Mouse (Mus musculus): ENCODE results near the gene Foxe1. TPM values are rescaled to one million over a fixed set of nuclear protein-coding genes. Genes with fewer than 3 reads are reported as not detected.

Foxe1 gene
- not detected in 2 replicates for polyA plus RNA-seq (2015; fragmentation: Nextera tagmentation; extraction: Ambion mirVana)

- WGBS: under 1% methylated on average over 46 of the region's 70 CpGs
- Histone ChIP-seq H3K4me1 (ENCODE audit: control insufficient read depth, insufficient read depth, low read depth, low read length) (peaks cover 9% of the 10 kb centered on the region), H3K4me3 (ENCODE audit: low read length) (peak within 1 kb of the TSS; percentile 37), H3K9me3 (ENCODE audit: control insufficient read depth, low read length) (peaks cover 2% of the 10 kb centered on the region; the same call in 1 of the 2 replicates), H3K27ac (ENCODE audit: low read depth, low read length) (no peak within 1 kb of the TSS), H3K36me3 (ENCODE audit: control insufficient read depth, insufficient read depth, low read length) (no peaks in the 10 kb centered on the region), H3K4me2 (ENCODE audit: low read length) (peak within 1 kb of the TSS; percentile 52), H3K27me3 (replicated peaks; ENCODE audit: control insufficient read depth, insufficient read depth, low read length) (peaks cover 64% of the 10 kb centered on the region), H3K9ac (ENCODE audit: low read depth, low read length) (peak within 1 kb of the TSS; percentile 17)
- ATAC-seq: no peak
Measured at GRCm38 (mm10) chr4:46343596-46344260, at the start of gene Foxe1. TSS of gene Foxe1 (plus strand) at chr4:46343609.

DNA sequence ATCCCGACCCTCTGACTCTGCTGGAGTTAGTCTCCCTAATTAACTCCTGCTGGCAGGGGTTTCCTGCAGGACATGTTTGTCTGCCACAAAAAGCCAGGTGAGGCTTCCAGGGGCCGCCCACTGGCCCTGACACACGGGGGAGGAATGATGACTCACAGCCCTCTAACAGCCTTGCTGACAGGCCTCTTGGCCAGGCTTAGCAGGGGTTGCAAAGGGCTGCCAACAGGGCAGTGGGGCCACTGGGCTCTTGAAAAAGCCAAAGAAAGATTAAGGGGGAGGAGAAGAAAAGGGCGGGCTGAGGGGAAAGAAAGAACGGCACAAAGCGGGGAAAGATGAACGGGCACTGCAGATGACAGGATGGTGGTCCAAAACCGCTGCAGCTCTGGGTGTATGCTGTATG, 39.3 kb upstream of the Foxe1 start:
- Histone ChIP-seq H3K4me1 (ENCODE audit: control insufficient read depth, insufficient read depth, low read depth, low read length) (peaks cover 8% of the 10 kb centered on the region), H3K9me3 (ENCODE audit: control insufficient read depth, low read length) (no peaks in the 10 kb centered on the region), H3K27ac (ENCODE audit: low read depth, low read length) (no peak overlapping the region), H3K9ac (ENCODE audit: low read depth, low read length) (peak overlapping the region; percentile 96), H3K4me2 (ENCODE audit: low read length) (peak overlapping the region; percentile 76), H3K4me3 (ENCODE audit: low read length) (peak overlapping the region; percentile 83), H3K27me3 (replicated peaks; ENCODE audit: control insufficient read depth, insufficient read depth, low read length) (no peaks in the 10 kb centered on the region; the same call in 1 of the 2 replicates), H3K36me3 (ENCODE audit: control insufficient read depth, insufficient read depth, low read length) (no peaks in the 10 kb centered on the region)
- no peak for ATAC-seq
- WGBS: 9% methylated on average over 8 of the region's 8 CpGs

- ATAC-seq: peak; percentile 91
- no peaks in the 10 kb centered on the region for H3K9me3 ChIP-seq (ENCODE audit: control insufficient read depth, low read length)
Measured at GRCm38 (mm10) chr4:46304757-46305384, 38.5 kb upstream of the Foxe1 start.

GRCm38 (mm10) chr4:46305436-46305835, 38.0 kb upstream of the Foxe1 start:
- ATAC-seq: no peak
- H3K4me1 ChIP-seq (ENCODE audit: control insufficient read depth, insufficient read depth, low read depth, low read length): peaks cover 8% of the 10 kb centered on the region
- H3K27me3 ChIP-seq (replicated peaks; ENCODE audit: control insufficient read depth, insufficient read depth, low read length): no peaks in the 10 kb centered on the region; the same call in 1 of the 2 replicates
- H3K27ac ChIP-seq (ENCODE audit: low read depth, low read length): peak overlapping the region; percentile 84; the same call in 1 of the 2 replicates
- H3K4me3 ChIP-seq (ENCODE audit: low read length): peak overlapping the region; percentile 83
- peak overlapping the region; percentile 96 for H3K9ac ChIP-seq (ENCODE audit: low read depth, low read length)
- peak overlapping the region; percentile 76 for H3K4me2 ChIP-seq (ENCODE audit: low read length)
- WGBS: 22% methylated on average over 7 of the region's 7 CpGs
- H3K9me3 ChIP-seq (ENCODE audit: control insufficient read depth, low read length): no peaks in the 10 kb centered on the region
- H3K36me3 ChIP-seq (ENCODE audit: control insufficient read depth, insufficient read depth, low read length): no peaks in the 10 kb centered on the region

More at GRCm38 (mm10) chr4:46304757-46305384, 38.5 kb upstream of the Foxe1 start:
- H3K4me2 ChIP-seq (ENCODE audit: low read length): peak overlapping the region; percentile 76
- H3K9ac ChIP-seq (ENCODE audit: low read depth, low read length): peak overlapping the region; percentile 96
- peak overlapping the region; percentile 83 for H3K4me3 ChIP-seq (ENCODE audit: low read length)
- no peaks in the 10 kb centered on the region; the same call in 1 of the 2 replicates for H3K27me3 ChIP-seq (replicated peaks; ENCODE audit: control insufficient read depth, insufficient read depth, low read length)
- peak overlapping the region; percentile 84 for H3K27ac ChIP-seq (ENCODE audit: low read depth, low read length)
- no peaks in the 10 kb centered on the region for H3K36me3 ChIP-seq (ENCODE audit: control insufficient read depth, insufficient read depth, low read length)
- H3K4me1 ChIP-seq (ENCODE audit: control insufficient read depth, insufficient read depth, low read depth, low read length): peaks cover 8% of the 10 kb centered on the region
- WGBS: 0% methylated on average over 28 of the region's 78 CpGs

- no peaks in the 10 kb centered on the region; the same call in 1 of the 2 replicates for H3K27me3 ChIP-seq (replicated peaks; ENCODE audit: control insufficient read depth, insufficient read depth, low read length)
- H3K36me3 ChIP-seq (ENCODE audit: control insufficient read depth, insufficient read depth, low read length): no peaks in the 10 kb centered on the region
- H3K27ac ChIP-seq (ENCODE audit: low read depth, low read length): no peak overlapping the region
- peaks cover 8% of the 10 kb centered on the region for H3K4me1 ChIP-seq (ENCODE audit: control insufficient read depth, insufficient read depth, low read depth, low read length)
- H3K9ac ChIP-seq (ENCODE audit: low read depth, low read length): no peak overlapping the region
- no peaks in the 10 kb centered on the region for H3K9me3 ChIP-seq (ENCODE audit: control insufficient read depth, low read length)
- no peak overlapping the region for H3K4me3 ChIP-seq (ENCODE audit: low read length)
- H3K4me2 ChIP-seq (ENCODE audit: low read length): no peak overlapping the region
- no peak for ATAC-seq
- WGBS: 64% methylated on average over 9 of the region's 9 CpGs
Measured at GRCm38 (mm10) chr4:46307341-46307740, 36.1 kb upstream of the Foxe1 start.

- Histone ChIP-seq H3K27ac (ENCODE audit: low read depth, low read length) (no peak overlapping the region), H3K27me3 (replicated peaks; ENCODE audit: control insufficient read depth, insufficient read depth, low read length) (no peaks in the 10 kb centered on the region; the same call in 1 of the 2 replicates), H3K4me2 (ENCODE audit: low read length) (no peak overlapping the region), H3K36me3 (ENCODE audit: control insufficient read depth, insufficient read depth, low read length) (no peaks in the 10 kb centered on the region), H3K9ac (ENCODE audit: low read depth, low read length) (no peak overlapping the region), H3K9me3 (ENCODE audit: control insufficient read depth, low read length) (no peaks in the 10 kb centered on the region), H3K4me1 (ENCODE audit: control insufficient read depth, insufficient read depth, low read depth, low read length) (peaks cover 8% of the 10 kb centered on the region), H3K4me3 (ENCODE audit: low read length) (no peak overlapping the region)
- no peak for ATAC-seq
- WGBS: 91% methylated on average over 7 of the region's 7 CpGs
Measured at GRCm38 (mm10) chr4:46307869-46308268, 35.5 kb upstream of the Foxe1 start.

DNA sequence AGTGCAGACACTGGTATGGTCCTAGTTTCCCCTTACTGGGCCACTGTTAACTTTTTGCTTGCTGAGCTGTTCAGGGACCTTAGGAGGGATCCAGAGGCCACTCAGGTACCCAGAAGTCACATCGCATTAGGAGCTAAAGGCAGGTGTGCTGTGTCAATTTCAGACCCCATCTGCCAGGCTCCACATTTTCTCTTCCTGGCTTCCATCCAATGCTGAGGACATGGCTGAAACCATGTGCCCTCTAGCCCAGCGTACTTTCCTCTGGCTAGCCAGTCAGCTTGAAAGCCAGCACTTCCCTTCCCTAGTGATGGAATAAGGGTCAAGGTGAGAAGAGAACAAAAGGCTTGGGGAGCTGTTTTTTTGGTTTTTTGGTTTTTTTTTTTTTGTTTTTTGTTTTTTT, 31.8 kb upstream of the Foxe1 start:
- Histone ChIP-seq H3K4me1 (ENCODE audit: control insufficient read depth, insufficient read depth, low read depth, low read length) (no peaks in the 10 kb centered on the region), H3K36me3 (ENCODE audit: control insufficient read depth, insufficient read depth, low read length) (no peaks in the 10 kb centered on the region), H3K4me2 (ENCODE audit: low read length) (no peak overlapping the region), H3K9ac (ENCODE audit: low read depth, low read length) (no peak overlapping the region), H3K27me3 (replicated peaks; ENCODE audit: control insufficient read depth, insufficient read depth, low read length) (no peaks in the 10 kb centered on the region), H3K9me3 (ENCODE audit: control insufficient read depth, low read length) (no peaks in the 10 kb centered on the region), H3K27ac (ENCODE audit: low read depth, low read length) (no peak overlapping the region), H3K4me3 (ENCODE audit: low read length) (no peak overlapping the region)
- no peak for ATAC-seq
- 77% methylated on average over 2 of the region's 2 CpGs for WGBS

GRCm38 (mm10) chr4:46321730-46322389, 21.5 kb upstream of the Foxe1 start:
- 0 out of 2 replicates have a peak, but pooled peaks have one; percentile 20 for ATAC-seq
- Histone ChIP-seq H3K36me3 (ENCODE audit: control insufficient read depth, insufficient read depth, low read length) (no peaks in the 10 kb centered on the region), H3K9ac (ENCODE audit: low read depth, low read length) (no peak overlapping the region), H3K4me2 (ENCODE audit: low read length) (no peak overlapping the region), H3K27ac (ENCODE audit: low read depth, low read length) (no peak overlapping the region), H3K27me3 (replicated peaks; ENCODE audit: control insufficient read depth, insufficient read depth, low read length) (no peaks in the 10 kb centered on the region), H3K4me3 (ENCODE audit: low read length) (no peak overlapping the region), H3K4me1 (ENCODE audit: control insufficient read depth, insufficient read depth, low read depth, low read length) (no peaks in the 10 kb centered on the region), H3K9me3 (ENCODE audit: control insufficient read depth, low read length) (no peaks in the 10 kb centered on the region)
- 69% methylated on average over 13 of the region's 13 CpGs for WGBS

- no peaks in the 10 kb centered on the region for H3K36me3 ChIP-seq (ENCODE audit: control insufficient read depth, insufficient read depth, low read length)
- H3K4me2 ChIP-seq (ENCODE audit: low read length): no peak overlapping the region
- H3K9me3 ChIP-seq (ENCODE audit: control insufficient read depth, low read length): no peaks in the 10 kb centered on the region
- H3K27me3 ChIP-seq (replicated peaks; ENCODE audit: control insufficient read depth, insufficient read depth, low read length): no peaks in the 10 kb centered on the region
- no peak overlapping the region for H3K27ac ChIP-seq (ENCODE audit: low read depth, low read length)
- ATAC-seq: no peak
- H3K9ac ChIP-seq (ENCODE audit: low read depth, low read length): no peak overlapping the region
- no peaks in the 10 kb centered on the region for H3K4me1 ChIP-seq (ENCODE audit: control insufficient read depth, insufficient read depth, low read depth, low read length)
- no peak overlapping the region for H3K4me3 ChIP-seq (ENCODE audit: low read length)
- WGBS: 77% methylated on average over 4 of the region's 4 CpGs
Measured at GRCm38 (mm10) chr4:46322715-46323114, 20.7 kb upstream of the Foxe1 start.
